Mouse (Mus musculus): ENCODE data around the gene Aqp3.
A peak's percentile ranks its signal among the peaks of the same experiment; 100 is the strongest.

The Aqp3 gene

GRCm38 (mm10) chr4:41063894-41064673, 33.9 kb downstream of the Aqp3 start:
- no peak for DNase-seq (ENCODE audit: low spot score in 2 of 2)

- DNase-seq (ENCODE audit: low spot score in 2 of 2): no peak
Measured at GRCm38 (mm10) chr4:41063351-41063750, 34.6 kb downstream of the Aqp3 start.

- DNase-seq (ENCODE audit: low spot score in 2 of 2): no peak
Measured at GRCm38 (mm10) chr4:41057361-41057760, 40.6 kb downstream of the Aqp3 start.

- no peak for DNase-seq (ENCODE audit: low spot score in 2 of 2)
Measured at GRCm38 (mm10) chr4:41056742-41057332, 41.1 kb downstream of the Aqp3 start.

- no peak for DNase-seq (ENCODE audit: low spot score in 2 of 2)
Measured at GRCm38 (mm10) chr4:41056253-41056652, 41.7 kb downstream of the Aqp3 start.

- no peak for DNase-seq (ENCODE audit: low spot score in 2 of 2)
Measured at GRCm38 (mm10) chr4:41055111-41055510, 42.9 kb downstream of the Aqp3 start.

GRCm38 (mm10) chr4:41051781-41052180, 46.2 kb downstream of the Aqp3 start:
- no peak for DNase-seq (ENCODE audit: low spot score in 2 of 2)

GRCm38 (mm10) chr4:41050726-41051675, 47.0 kb downstream of the Aqp3 start:
- DNase-seq (ENCODE audit: low spot score in 2 of 2): peak; percentile 72 to 82

- DNase-seq (ENCODE audit: low spot score in 2 of 2): no peak
Measured at GRCm38 (mm10) chr4:41048926-41049325, 49.1 kb downstream of the Aqp3 start.

GRCm38 (mm10) chr4:41047524-41048271, 50.3 kb downstream of the Aqp3 start, which contains the start of gene Aqp7:
Aqp7 (minus strand) TSS chr4:41048139.
- no peak for DNase-seq (ENCODE audit: low spot score in 2 of 2)

GRCm38 (mm10) chr4:41046254-41046795, 51.7 kb downstream of the Aqp3 start:
- DNase-seq (ENCODE audit: low spot score in 2 of 2): no peak

- no peak for DNase-seq (ENCODE audit: low spot score in 2 of 2)
Measured at GRCm38 (mm10) chr4:41045288-41045687, 52.7 kb downstream of the Aqp3 start.

GRCm38 (mm10) chr4:41043961-41044360, 54.0 kb downstream of the Aqp3 start:
- DNase-seq (ENCODE audit: low spot score in 2 of 2): no peak

GRCm38 (mm10) chr4:41042880-41043279, 55.1 kb downstream of the Aqp3 start:
- DNase-seq (ENCODE audit: low spot score in 2 of 2): no peak

Measured in frontal cortex, postnatal 25 days (tissue).